Mouse (Mus musculus) brain, adult 2 months (tissue): ENCODE measurements around the gene Rhog.
A peak's percentile ranks its signal among the peaks of the same experiment; 100 is the strongest.
"Not testable (repeated sequence)": the region's sequence is repeated elsewhere in the genome, so short reads cannot be mapped to it uniquely, and the experiment has no call there.

Source experiments
- DNase-seq: peaks from one replicate; pipeline ENCODE4 v3.0.0; 2011; ENCODE audit warnings: low read depth, low spot score

Rhog gene

GRCm38 (mm10) chr7:102255954-102256353 lies at the start of gene Rhog:
TSS of gene Rhog (minus strand) at chr7:102256054.
- DNase-seq, result no peak

DNA sequence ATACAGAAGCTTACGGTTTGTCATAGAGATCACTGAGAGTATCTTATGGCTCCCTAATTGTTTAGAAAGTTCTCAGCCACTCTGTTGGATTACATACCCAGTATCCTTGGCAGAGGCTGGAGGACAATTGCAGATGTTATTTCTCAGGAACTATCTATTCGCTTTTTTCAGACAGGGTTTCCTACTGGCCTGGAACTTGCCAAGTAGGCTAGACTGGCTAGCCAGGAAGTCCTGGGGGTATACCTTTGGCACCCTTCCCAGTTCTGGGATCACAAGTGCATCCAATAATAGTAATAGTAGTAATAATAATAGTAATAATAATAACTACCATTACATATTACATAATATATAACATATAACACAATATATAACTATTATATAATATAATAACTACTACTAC lies 49.7 kb upstream of the Rhog start:
- no peak for DNase-seq

GRCm38 (mm10) chr7:102302471-102302870 lies 46.6 kb upstream of the Rhog start:
- DNase-seq, result no peak

- no peak for DNase-seq
Observed at GRCm38 (mm10) chr7:102300761-102301160, 44.9 kb upstream of the Rhog start.

- no peak for DNase-seq
Observed at GRCm38 (mm10) chr7:102293234-102293633, 37.4 kb upstream of the Rhog start.

DNA sequence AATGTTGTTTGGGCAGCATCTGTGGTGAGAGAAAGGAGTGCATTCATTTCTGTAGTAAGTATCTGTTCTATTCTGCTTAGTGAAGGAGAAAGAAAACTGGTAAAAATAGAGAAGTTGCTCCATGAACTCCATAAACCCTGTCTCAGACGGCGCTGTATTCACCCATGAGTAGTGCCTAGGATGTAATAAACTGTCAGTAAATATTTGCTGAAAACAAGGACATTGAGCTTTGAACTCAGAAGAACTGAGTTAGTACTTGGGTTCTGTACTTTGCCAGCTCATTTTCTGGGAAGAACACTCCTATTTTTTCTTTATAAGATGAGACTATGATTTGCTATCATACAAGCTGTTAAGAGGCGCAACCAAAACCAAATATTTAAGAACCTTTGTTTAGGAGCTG lies 36.4 kb upstream of the Rhog start:
- DNase-seq, result no peak

GRCm38 (mm10) chr7:102289466-102289865 lies 33.6 kb upstream of the Rhog start:
- DNase-seq, result no peak

DNA sequence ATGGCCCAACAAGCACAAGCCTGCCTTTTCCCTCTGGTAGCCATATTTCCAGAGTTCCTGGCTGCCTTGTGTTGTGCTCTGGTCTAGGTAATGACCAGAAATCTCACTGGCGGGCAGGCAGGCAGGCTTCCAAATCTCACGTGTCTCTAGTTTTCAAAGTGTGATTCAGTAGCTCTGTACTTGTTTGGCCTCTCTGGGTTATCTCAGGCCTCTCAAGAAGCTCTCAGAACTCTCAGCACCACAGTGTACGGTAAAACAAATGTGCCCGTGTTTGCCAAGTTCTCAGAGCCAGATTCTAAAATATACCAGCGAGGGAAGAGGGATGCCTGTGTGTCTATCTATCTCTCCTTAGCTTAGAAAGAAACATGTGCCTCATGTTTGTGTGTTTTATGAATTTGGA lies 26.4 kb upstream of the Rhog start:
- peak; percentile 58 for DNase-seq

DNA sequence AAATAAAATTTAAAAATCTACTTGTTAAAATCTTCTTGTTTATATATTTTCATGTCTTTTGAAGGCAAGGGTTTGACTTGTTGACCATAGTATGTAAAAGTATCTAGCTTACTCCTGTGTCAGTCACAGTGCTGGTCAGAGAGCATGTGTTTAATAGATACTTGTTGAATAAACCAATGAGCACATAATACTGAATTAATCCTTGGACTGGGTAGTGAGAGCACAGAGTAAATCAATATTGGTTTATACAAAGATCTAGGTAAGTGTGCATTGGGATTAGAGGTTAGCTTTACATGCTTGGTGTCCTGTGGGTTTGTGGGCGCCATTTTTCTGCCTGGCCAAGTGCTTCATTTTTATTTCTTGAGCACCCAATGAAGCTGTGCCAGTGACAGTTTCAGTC lies 25.5 kb upstream of the Rhog start:
- DNase-seq, result no peak

DNA sequence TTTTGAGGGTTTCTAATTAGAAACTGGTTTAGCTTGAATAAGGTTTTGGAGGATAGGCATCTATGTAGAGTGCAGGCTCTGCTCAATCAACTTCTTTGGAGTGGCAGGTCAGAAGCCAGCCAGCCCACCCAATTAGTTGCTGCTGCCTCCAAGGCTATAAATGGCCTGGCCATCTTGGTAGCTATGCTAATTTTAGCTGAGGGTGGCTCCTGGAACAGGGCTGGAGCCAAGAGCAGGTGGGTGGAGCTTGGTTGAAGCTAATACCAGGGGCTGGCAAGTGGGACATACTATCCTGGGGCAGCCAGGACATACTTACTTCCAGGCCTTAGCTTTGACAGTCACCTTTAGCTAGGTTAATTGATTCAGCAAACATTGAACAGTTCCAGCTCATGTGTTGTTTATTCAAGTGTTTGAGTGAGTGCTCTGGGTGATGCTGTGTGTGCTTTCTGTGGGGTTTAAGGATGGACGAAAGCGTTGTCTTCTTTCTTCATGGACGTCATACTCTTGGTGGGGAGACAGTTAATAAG lies 16.6 kb upstream of the Rhog start:
- no peak for DNase-seq

DNA sequence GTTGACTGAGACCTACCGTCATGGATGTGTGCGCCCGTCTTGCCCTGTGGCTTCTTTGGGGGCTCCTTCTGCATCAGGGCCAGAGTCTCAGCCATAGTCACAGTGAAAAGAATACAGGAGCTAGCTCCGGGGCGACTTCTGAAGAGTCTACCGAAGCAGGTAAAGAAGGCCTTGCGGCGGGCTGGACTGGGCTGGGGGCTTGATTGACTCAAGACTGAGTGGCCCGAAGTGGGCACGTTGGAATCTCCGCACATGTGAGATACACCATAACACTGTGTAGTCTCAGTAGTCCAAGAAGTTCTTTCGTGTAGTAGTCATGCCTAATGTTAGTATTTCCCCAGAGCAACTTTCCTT lies 12.5 kb upstream of the Rhog start:
- DNase-seq, result no peak

DNA sequence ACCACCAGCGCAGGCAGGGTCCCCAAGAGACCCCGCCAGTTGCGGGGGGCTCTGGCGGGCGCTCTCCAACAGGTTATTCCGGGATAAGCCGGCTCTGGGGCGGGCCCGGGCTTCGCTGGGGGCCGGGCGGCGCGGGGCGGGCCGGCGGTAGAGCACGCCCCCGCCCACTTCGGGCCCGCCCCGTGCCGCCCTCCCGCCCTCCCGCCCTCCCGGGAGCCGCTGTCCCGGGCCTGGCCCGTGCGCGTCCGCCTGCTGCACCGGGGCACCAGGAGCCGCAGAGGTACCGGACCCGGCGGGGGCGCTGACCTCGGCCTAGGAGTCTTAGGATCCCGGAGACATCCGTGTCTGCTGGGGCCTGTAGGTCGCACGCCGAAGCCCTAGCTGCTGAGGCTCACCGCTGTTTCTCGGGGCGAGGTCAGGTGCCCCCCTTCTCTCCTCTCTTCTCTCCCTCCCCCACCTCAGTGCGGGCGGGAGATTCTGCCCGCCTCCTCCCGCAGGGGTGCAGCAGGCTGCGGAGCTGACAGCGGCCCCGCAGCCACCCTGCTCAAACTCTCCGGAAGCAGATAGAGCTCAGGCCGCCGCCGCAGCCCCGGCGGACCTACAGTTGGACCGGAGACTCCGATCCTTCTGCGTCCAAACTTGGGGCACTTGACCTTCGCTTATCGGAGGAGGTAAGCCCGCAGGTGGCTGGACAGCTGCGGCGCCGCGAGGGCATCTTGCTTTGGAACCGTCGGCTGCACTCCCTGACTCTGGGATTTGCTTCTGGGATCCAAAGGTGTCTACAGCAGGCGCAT lies 11.9 kb upstream of the Rhog start, which contains the start of gene Stim1:
Gene Stim1, plus strand, starts transcription at position 206 of the 794 bp plus-strand sequence.
- peak; percentile 81 for DNase-seq

DNA sequence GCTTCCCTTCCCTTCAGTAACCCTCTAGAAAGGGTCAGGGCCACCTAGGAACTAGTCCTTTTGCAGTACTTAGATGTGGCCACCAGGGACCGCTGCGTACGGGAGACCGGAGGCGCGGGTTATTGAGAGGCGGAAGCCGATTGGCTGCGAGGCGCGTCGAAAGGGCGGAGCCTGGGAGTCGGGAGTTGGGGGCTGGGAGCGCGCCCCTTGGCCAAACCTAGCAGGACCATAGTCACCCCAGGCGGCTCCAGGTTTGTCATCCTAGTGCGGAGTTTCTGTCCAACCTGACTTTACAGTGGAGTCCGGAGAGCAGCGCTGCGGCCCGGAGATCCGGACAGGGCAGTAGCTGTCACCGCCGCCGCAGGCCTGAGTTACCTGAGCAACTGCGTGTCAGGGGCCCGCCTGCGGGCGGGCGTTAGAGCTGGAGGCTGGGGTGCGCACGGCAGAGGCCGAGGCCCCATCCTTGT lies 11.3 kb upstream of the Rhog start:
- DNase-seq, result peak; percentile 96

GRCm38 (mm10) chr7:102266401-102267042 lies 10.7 kb upstream of the Rhog start:
- DNase-seq, result no peak

DNA sequence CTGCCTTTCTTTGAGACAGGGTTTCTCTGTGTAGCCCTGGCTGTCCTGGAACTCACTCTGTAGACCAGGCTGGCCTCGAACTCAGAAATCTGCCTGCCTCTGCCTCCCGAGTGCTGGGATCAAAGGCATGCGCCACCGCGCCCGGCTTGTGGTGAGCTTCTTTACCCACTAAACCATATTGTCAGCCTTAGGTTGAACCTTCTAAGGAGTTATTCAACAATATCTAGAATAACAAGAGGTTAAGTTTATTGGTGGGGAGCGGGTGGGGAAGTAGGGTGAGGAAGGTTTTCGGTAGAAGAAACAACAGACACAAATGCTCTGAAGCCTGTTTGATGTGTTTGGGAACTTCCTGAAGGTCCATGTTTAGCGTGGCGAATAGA lies 10.2 kb upstream of the Rhog start:
- DNase-seq, result not testable (repeated sequence)

DNA sequence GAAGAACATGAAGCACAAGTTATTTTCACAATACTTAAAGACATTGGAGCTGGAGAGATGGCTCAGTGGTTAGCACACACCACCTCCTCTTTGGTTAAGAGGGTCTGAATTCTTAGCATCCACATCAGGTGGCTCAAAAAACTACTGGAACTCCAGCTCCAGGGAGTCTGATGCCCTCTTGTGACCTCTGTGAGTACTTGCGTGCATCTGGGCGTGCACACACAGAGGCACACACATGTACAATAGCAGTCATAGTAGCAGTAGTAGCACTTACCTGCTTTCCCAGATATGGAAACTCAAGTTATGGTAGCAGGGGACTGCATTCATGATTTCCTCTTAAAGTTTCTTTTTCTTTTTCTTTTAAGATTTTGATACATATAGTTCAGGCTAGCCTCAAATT lies 7.2 kb upstream of the Rhog start:
- DNase-seq, result no peak

DNA sequence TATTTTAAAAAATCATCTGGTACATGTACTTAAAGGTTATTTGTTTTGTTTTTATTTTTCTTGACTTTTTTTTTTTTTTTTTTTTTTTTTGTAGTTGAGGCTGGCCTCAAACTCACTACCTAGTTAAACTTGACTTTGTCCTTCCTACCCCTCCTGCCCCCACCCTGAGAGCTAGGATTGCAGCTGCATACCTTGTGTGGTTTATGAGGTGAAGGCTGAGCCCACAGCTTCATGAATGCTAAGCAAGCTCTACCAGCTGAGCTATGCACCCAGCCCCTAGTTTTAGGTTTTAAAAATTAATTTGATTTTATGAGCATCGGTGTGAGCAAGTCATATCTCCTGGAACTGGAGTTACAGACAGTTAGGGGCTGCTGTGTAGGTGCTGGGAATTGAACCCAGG lies 4.7 kb upstream of the Rhog start:
- DNase-seq, result no peak

GRCm38 (mm10) chr7:102259716-102260479 lies 4.0 kb upstream of the Rhog start:
- DNase-seq, result no peak

DNA sequence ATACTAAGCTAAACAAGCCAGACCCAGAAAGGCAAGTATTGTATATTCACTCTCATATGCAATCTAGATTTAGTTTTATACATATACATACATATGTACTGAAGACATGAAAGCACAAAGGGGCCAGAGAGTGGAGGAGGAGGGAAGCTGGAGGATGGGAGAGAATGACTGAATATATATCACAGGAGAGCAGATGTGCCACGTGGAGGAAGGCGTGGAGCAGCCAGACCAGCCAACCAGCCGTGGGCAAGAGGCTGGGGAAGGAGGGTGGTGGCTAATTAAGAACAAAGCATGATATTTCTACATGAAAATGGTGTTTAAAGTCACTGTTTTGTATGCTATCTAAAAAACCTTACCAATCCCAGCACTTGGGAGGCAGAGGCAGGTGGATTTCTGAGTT lies 2.9 kb upstream of the Rhog start:
- DNase-seq, result no peak

- peak; percentile 87 for DNase-seq
Observed at GRCm38 (mm10) chr7:102258189-102258588, 2.3 kb upstream of the Rhog start.

DNA sequence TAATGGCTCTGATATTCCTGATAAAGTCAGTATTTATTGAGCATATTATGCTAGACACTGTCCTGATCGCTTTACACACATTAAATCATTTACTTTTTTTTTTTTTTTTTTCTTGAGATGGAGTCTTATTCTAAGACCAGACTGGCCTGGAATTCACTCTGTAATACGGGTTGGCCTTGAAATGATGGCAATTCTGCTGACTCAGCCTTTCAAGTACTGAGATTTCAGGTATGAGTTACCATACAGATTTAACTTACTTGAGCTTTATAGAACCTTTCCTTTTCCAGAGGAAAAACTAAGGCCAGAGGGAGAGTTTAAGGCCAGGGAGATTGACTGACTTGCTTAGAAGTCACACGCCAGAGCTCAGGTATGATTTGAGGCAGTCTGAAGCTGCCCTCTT lies 782 bp upstream of the Rhog start:
- no peak for DNase-seq

DNA sequence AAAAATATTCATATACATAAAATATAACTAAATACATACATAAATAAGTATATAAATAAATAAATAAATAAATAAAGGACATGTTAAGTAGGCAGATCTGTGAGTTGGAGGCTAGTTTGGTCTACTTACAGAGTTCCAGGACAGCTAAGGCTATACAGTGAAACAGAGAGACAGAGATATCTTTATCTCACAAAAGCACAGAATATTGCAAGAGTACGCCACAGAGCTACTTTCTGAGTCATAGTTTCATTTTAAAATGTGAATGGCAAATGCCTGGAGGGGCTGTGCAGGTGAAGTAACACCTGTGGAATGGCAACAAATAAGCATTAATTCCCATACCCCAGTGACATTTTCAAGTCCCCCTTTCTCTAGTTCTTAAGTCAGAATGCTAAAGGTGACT lies 2.2 kb downstream of the Rhog start:
- no peak for DNase-seq
